Mouse (Mus musculus): Measurements from ENCODE around the gene Abcc5.

- TF ChIP-seq POLR2A (IDR thresholded peaks at IDR 0.05; ENCODE audit: insufficient read depth, low read depth, low read length) (no peak), CTCF (IDR thresholded peaks at IDR 0.05; ENCODE audit: insufficient read depth, low read depth, low read length) (no peak)
Measured at GRCm38 (mm10) chr16:20411958-20412570, 14.1 kb downstream of the Abcc5 start.
